Mouse (Mus musculus): ENCODE measurements at regions not wholly inside any gene's neighbourhood (a gene's known extent, or its start where the extent isn't known, plus 50 kb on each side); places are given as distances from the start of the nearest gene placed in this dataset.

DNA sequence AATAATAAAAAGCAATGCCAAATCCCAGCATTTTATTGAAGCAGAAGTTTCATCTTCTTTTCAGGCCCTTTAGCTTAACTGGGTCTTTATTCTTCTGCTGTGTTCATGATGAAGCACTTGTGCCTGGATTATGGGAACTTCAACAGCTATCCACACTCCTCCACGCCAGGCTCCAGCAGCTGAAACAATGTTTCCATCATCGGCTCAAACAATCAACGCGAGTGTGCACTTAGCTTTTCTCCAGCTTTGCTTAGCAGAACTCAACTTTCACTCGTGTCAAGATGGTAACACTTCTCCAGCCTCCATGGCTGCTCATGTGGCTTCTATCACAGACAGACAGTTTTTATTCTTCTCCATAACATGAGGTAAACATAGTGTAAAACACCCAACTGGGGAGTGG, 143.8 kb upstream of the Mdm1 start:
- WGBS = 81% methylated on average over 5 of the region's 5 CpGs

DNA sequence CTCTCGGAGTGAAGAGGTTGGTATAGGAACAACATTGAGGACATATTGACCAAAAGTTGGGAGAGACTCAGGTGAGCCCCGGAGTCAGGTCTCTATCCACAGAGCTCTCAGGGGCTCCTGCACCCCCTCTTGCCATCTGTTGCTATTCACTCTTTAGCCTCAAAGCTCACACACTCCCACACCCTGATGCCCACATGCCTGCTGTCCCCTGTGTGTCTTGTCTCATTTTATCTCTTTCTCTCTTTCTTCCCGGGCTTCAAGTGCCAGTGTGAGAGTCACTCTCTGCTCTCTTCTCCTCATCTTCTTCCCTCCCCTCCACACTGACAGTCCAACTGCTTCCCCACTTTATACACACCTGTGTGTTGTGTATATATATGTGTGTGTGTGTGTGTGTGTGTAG, 141.0 kb upstream of the Mdm1 start:
- 92% methylated on average over 3 of the region's 3 CpGs for WGBS
- TF ChIP-seq CTCF (IDR thresholded peaks at IDR 0.05; ENCODE audit: low read depth) = no peak
- no peaks in the 10 kb centered on the region for H3K36me3 ChIP-seq (ENCODE audit: insufficient read depth, low read length)
- no peaks in the 10 kb centered on the region for H3K4me1 ChIP-seq (ENCODE audit: insufficient read depth, low read length)
- no peaks in the 10 kb centered on the region for H3K27me3 ChIP-seq (ENCODE audit: insufficient read depth, low read length)
- no peak overlapping the region for H3K4me3 ChIP-seq (ENCODE audit: low read length)
- no peak overlapping the region for H3K27ac ChIP-seq
- DNase-seq (ENCODE audit: low spot score) = no peak
- H3K9ac ChIP-seq (replicated peaks; ENCODE audit: low read length) = no peak overlapping the region
- no peak for ATAC-seq
- H3K9me3 ChIP-seq (ENCODE audit: low read length) = no peaks in the 10 kb centered on the region
- no peak overlapping the region for H3K4me2 ChIP-seq (ENCODE audit: low read depth, low read length)

More for the DNA sequence above, 143.8 kb upstream of the Mdm1 start:
- no peaks in the 10 kb centered on the region for H3K4me1 ChIP-seq (ENCODE audit: insufficient read depth, low read length)
- no peak overlapping the region for H3K4me3 ChIP-seq (ENCODE audit: low read length)
- no peak overlapping the region for H3K9ac ChIP-seq (replicated peaks; ENCODE audit: low read length)
- H3K27ac ChIP-seq = no peak overlapping the region
- TF ChIP-seq CTCF (IDR thresholded peaks at IDR 0.05; ENCODE audit: low read depth) = no peak
- no peaks in the 10 kb centered on the region for H3K36me3 ChIP-seq (ENCODE audit: insufficient read depth, low read length)
- H3K9me3 ChIP-seq (ENCODE audit: low read length) = no peaks in the 10 kb centered on the region
- no peak for DNase-seq (ENCODE audit: low spot score)
- no peaks in the 10 kb centered on the region for H3K27me3 ChIP-seq (ENCODE audit: insufficient read depth, low read length)
- H3K4me2 ChIP-seq (ENCODE audit: low read depth, low read length) = no peak overlapping the region
- no peak for ATAC-seq

DNA sequence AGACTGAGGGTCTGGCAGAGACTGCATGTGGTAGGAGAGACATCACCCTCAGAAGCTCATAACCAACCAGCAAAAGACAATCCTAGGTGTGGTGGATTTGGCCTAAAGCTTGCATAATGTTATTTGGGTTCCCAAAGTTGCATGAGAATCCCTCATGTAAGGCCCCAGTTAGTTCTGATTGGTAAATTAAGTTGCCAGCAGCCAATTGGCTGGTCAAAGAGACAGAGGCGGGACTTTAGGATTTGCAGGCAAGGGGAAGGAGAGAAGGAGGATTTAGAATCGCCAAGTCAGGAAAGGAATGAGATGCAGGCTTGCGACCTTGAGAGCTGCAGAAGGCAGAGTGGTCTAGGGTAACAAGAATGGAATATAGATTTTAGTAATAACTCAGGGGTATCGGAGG, 140.1 kb upstream of the Mdm1 start:
- Histone ChIP-seq H3K9me3 (ENCODE audit: low read length) (no peaks in the 10 kb centered on the region), H3K9ac (replicated peaks; ENCODE audit: low read length) (no peak overlapping the region), H3K4me2 (ENCODE audit: low read depth, low read length) (no peak overlapping the region), H3K4me3 (ENCODE audit: low read length) (no peak overlapping the region), H3K36me3 (ENCODE audit: insufficient read depth, low read length) (no peaks in the 10 kb centered on the region), H3K27ac (no peak overlapping the region), H3K27me3 (ENCODE audit: insufficient read depth, low read length) (no peaks in the 10 kb centered on the region), H3K4me1 (ENCODE audit: insufficient read depth, low read length) (no peaks in the 10 kb centered on the region)
- 57% methylated on average over 4 of the region's 4 CpGs for WGBS
- ATAC-seq = no peak
- TF ChIP-seq CTCF (IDR thresholded peaks at IDR 0.05; ENCODE audit: low read depth) = no peak
- no peak for DNase-seq (ENCODE audit: low spot score)

DNA sequence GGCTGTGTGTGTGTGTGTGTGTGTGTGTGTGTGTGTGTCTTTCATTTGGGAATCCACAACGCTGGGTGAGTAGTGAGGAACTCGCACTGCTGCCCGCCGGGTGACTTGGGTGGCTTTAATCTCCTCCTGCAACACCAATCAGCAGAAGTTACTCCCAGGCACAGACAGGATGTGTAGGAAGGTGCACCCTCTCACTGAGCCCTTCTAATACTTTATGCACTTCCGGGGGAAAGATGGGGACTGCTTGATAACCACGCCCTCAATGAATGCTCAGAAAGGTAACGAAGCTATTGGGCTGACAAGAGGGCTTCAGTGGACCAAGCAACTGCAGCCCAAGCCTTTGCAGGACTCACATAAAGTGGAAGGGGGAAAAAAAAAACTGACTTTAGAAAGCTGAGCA, 139.6 kb upstream of the Mdm1 start:
- Histone ChIP-seq H3K27me3 (ENCODE audit: insufficient read depth, low read length) (no peaks in the 10 kb centered on the region), H3K9me3 (ENCODE audit: low read length) (no peaks in the 10 kb centered on the region), H3K4me2 (ENCODE audit: low read depth, low read length) (no peak overlapping the region), H3K36me3 (ENCODE audit: insufficient read depth, low read length) (no peaks in the 10 kb centered on the region), H3K4me3 (ENCODE audit: low read length) (no peak overlapping the region), H3K4me1 (ENCODE audit: insufficient read depth, low read length) (no peaks in the 10 kb centered on the region), H3K9ac (replicated peaks; ENCODE audit: low read length) (no peak overlapping the region), H3K27ac (no peak overlapping the region)
- 71% methylated on average over 7 of the region's 7 CpGs for WGBS
- DNase-seq (ENCODE audit: low spot score) (no peak), ATAC-seq (no peak)
- no peak for TF ChIP-seq CTCF (IDR thresholded peaks at IDR 0.05; ENCODE audit: low read depth)

DNA sequence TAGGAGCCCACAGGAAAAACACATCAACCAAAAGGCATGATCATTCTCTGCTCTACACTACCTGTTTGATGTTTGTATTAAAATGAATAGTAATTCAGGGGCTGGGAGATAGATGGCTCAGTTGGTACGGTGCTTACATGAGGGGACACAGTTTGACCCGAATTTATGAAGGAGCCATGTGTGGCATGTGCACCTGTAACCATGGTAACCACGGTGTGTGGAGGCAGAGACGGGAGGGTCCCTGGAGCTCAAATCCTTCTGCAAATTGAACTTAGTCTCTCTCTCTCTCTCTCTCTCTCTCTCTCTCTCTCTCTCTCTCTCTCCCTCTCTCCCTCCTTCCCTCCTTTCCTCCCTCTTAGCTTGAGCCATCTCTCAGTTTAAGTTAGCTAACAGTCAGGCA, 139.1 kb upstream of the Mdm1 start:
- no peak overlapping the region for H3K27ac ChIP-seq
- ATAC-seq (no peak), DNase-seq (ENCODE audit: low spot score) (no peak)
- 67% methylated on average over 4 of the region's 4 CpGs for WGBS
- TF ChIP-seq CTCF (IDR thresholded peaks at IDR 0.05; ENCODE audit: low read depth) = no peak
- no peak overlapping the region for H3K9ac ChIP-seq (replicated peaks; ENCODE audit: low read length)
- H3K27me3 ChIP-seq (ENCODE audit: insufficient read depth, low read length) = no peaks in the 10 kb centered on the region
- H3K4me1 ChIP-seq (ENCODE audit: insufficient read depth, low read length) = no peaks in the 10 kb centered on the region
- H3K4me2 ChIP-seq (ENCODE audit: low read depth, low read length) = no peak overlapping the region
- no peaks in the 10 kb centered on the region for H3K36me3 ChIP-seq (ENCODE audit: insufficient read depth, low read length)
- no peak overlapping the region for H3K4me3 ChIP-seq (ENCODE audit: low read length)
- H3K9me3 ChIP-seq (ENCODE audit: low read length) = no peaks in the 10 kb centered on the region

DNA sequence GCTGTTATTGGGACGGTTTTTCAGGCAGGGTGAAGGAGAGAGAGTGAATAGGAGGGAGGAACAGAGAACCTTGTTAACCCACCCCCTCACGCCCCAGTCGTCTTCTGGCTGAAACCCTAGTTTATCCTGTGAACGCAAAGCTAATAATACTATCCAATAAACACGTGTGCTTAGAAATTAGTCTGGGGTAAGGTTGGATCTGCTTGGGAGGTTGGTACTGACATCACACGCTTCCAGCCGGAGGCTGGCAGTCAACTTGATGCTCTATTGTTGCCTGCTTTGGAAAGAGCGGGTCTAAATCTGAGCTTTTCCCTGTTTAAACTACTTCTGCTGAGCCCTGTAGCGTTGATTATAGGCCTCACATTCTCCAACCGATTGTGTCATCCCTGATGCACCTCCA, 138.4 kb upstream of the Mdm1 start:
- no peak for ATAC-seq
- H3K27ac ChIP-seq = no peak overlapping the region

DNA sequence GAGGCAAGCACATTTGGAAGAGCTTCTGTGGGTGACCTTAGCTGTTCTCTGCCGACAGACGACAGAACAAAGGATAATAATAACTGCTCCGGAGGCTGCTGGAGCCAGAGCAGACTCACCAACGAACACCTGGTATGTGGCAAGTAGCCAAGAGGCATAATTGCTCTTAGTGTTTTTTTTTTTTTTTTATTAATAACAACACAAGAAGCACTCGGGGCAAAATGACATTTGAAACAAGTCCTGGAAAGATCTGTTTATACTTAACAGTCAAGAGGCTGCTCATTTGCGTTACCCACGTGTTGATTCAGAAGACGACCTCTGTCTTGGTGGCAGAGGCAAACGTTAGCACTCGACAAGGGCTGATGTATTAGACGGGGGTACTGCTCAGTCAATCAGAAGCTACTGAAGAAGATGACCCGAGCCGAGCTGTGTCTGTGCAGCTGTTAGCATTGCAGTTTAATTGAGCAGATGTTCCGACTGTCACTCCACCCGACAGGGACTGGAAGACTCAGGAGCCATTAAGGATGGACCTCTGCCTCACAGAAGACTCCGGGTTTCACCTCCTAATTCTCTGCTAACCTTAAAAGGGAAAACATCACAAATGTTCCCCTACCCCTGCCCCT, 137.8 kb upstream of the Mdm1 start:
- no peak for TF ChIP-seq CTCF (IDR thresholded peaks at IDR 0.05; ENCODE audit: low read depth)
- Histone ChIP-seq H3K9ac (replicated peaks; ENCODE audit: low read length) (no peak overlapping the region), H3K4me3 (ENCODE audit: low read length) (no peak overlapping the region), H3K4me1 (ENCODE audit: insufficient read depth, low read length) (no peaks in the 10 kb centered on the region), H3K4me2 (ENCODE audit: low read depth, low read length) (no peak overlapping the region), H3K9me3 (ENCODE audit: low read length) (0 out of 2 replicates have a peak, but pooled peaks cover under 1% of the 10 kb centered on the region), H3K36me3 (ENCODE audit: insufficient read depth, low read length) (no peaks in the 10 kb centered on the region), H3K27ac (no peak overlapping the region), H3K27me3 (ENCODE audit: insufficient read depth, low read length) (no peaks in the 10 kb centered on the region)
- 29% methylated on average over 16 of the region's 16 CpGs for WGBS
- DNase-seq (ENCODE audit: low spot score) = peak; percentile 54
- no peak for ATAC-seq

More for the DNA sequence above, 138.4 kb upstream of the Mdm1 start:
- H3K9ac ChIP-seq (replicated peaks; ENCODE audit: low read length) = no peak overlapping the region
- no peaks in the 10 kb centered on the region for H3K27me3 ChIP-seq (ENCODE audit: insufficient read depth, low read length)
- TF ChIP-seq CTCF (IDR thresholded peaks at IDR 0.05; ENCODE audit: low read depth) = no peak
- WGBS = 74% methylated on average over 10 of the region's 10 CpGs
- no peak for DNase-seq (ENCODE audit: low spot score)
- H3K4me3 ChIP-seq (ENCODE audit: low read length) = no peak overlapping the region
- no peak overlapping the region for H3K4me2 ChIP-seq (ENCODE audit: low read depth, low read length)
- no peaks in the 10 kb centered on the region for H3K4me1 ChIP-seq (ENCODE audit: insufficient read depth, low read length)
- no peaks in the 10 kb centered on the region for H3K36me3 ChIP-seq (ENCODE audit: insufficient read depth, low read length)
- H3K9me3 ChIP-seq (ENCODE audit: low read length) = no peaks in the 10 kb centered on the region
